Mouse (Mus musculus) ovary, postnatal 36 days (tissue): ENCODE results near the gene Gm21637.
"Not testable (repeated sequence)": the region's sequence is repeated elsewhere in the genome, so short reads cannot be mapped to it uniquely, and the experiment has no call there.

ENCODE experiments used
- DNase-seq: peaks from one replicate; pipeline ENCODE4 v3.0.0; 2022; ENCODE audit warnings: low spot score, mixed read lengths

Gm21637 gene

DNA sequence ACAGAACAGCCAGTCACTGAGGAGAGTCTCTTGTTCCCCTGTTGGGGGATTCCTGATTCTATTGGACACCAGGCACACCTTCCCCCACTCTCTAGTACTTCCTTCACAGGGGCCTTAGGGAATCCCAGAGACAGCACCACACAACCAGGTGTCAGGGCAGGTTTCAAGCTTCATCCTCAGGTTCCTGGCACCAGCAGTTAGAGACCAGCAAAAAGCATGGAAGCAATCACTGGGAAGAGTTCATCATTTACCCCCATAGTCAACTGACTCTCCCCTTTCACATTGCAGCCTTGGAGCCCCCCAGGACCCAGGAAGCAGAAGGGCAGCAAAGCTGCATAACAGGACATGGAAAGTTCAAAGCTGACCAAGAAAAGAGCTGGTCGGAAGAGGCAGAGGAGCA lies at the start of gene Gm21637:
Gm21637 (plus strand) TSS at position 301 of the 400 bp plus-strand sequence.
- not testable (repeated sequence) for DNase-seq
